Mouse (Mus musculus): ENCODE measurements at regions not wholly inside any gene's neighbourhood (a gene's known extent, or its start where the extent isn't known, plus 50 kb on each side); places are given as distances from the start of the nearest gene placed in this dataset.

GRCm38 (mm10) chr4:153603936-153604335 is 121.3 kb upstream of the Ajap1 start:
- Histone ChIP-seq H3K9ac (ENCODE audit: low read depth, low read length) (no peak overlapping the region), H3K4me3 (ENCODE audit: low read depth, low read length) (no peak overlapping the region), H3K27ac (ENCODE audit: low read length) (no peak overlapping the region), H3K27me3 (ENCODE audit: control insufficient read depth, insufficient read depth, low read depth, low read length) (no peaks in the 10 kb centered on the region), H3K4me1 (ENCODE audit: control insufficient read depth, low read depth, low read length) (no peaks in the 10 kb centered on the region), H3K36me3 (ENCODE audit: control insufficient read depth, insufficient read depth) (no peaks in the 10 kb centered on the region), H3K9me3 (replicated peaks; ENCODE audit: control insufficient read depth, low read length) (peaks cover 2% of the 10 kb centered on the region), H3K4me2 (ENCODE audit: low read depth, low read length) (no peak overlapping the region)
- ATAC-seq (ENCODE audit: low read depth): no peak
- 56% methylated on average over 7 of the region's 7 CpGs for WGBS (ENCODE audit: insufficient replicate concordance)

GRCm38 (mm10) chr4:153604695-153605485 is 122.3 kb upstream of the Ajap1 start:
- Histone ChIP-seq H3K4me3 (ENCODE audit: low read depth, low read length) (no peak overlapping the region), H3K9ac (ENCODE audit: low read depth, low read length) (no peak overlapping the region), H3K27ac (ENCODE audit: low read length) (no peak overlapping the region), H3K4me2 (ENCODE audit: low read depth, low read length) (no peak overlapping the region), H3K4me1 (ENCODE audit: control insufficient read depth, low read depth, low read length) (no peaks in the 10 kb centered on the region), H3K36me3 (ENCODE audit: control insufficient read depth, insufficient read depth) (no peaks in the 10 kb centered on the region), H3K27me3 (ENCODE audit: control insufficient read depth, insufficient read depth, low read depth, low read length) (no peaks in the 10 kb centered on the region), H3K9me3 (replicated peaks; ENCODE audit: control insufficient read depth, low read length) (peaks cover 2% of the 10 kb centered on the region)
- no peak for ATAC-seq (ENCODE audit: low read depth)
- WGBS (ENCODE audit: insufficient replicate concordance): 77% methylated on average over 16 of the region's 16 CpGs

GRCm38 (mm10) chr4:153616058-153616457 is 133.4 kb upstream of the Ajap1 start:
- H3K4me3 ChIP-seq (ENCODE audit: low read depth, low read length): no peak overlapping the region
- H3K27me3 ChIP-seq (ENCODE audit: control insufficient read depth, insufficient read depth, low read depth, low read length): no peaks in the 10 kb centered on the region
- H3K4me2 ChIP-seq (ENCODE audit: low read depth, low read length): no peak overlapping the region
- H3K27ac ChIP-seq (ENCODE audit: low read length): no peak overlapping the region
- 59% methylated on average over 8 of the region's 8 CpGs for whole genome bisulfite sequencing (ENCODE audit: insufficient replicate concordance)
- H3K4me1 ChIP-seq (ENCODE audit: control insufficient read depth, low read depth, low read length): no peaks in the 10 kb centered on the region
- H3K9me3 ChIP-seq (replicated peaks; ENCODE audit: control insufficient read depth, low read length): no peaks in the 10 kb centered on the region; the same call in 1 of the 2 replicates
- H3K36me3 ChIP-seq (ENCODE audit: control insufficient read depth, insufficient read depth): no peaks in the 10 kb centered on the region
- ATAC-seq (ENCODE audit: low read depth): no peak
- H3K9ac ChIP-seq (ENCODE audit: low read depth, low read length): no peak overlapping the region

- H3K9me3 ChIP-seq (replicated peaks; ENCODE audit: control insufficient read depth, low read length): no peaks in the 10 kb centered on the region; the same call in 1 of the 2 replicates
- H3K27ac ChIP-seq (ENCODE audit: low read length): no peak overlapping the region
- H3K4me2 ChIP-seq (ENCODE audit: low read depth, low read length): no peak overlapping the region
- H3K4me1 ChIP-seq (ENCODE audit: control insufficient read depth, low read depth, low read length): no peaks in the 10 kb centered on the region
- WGBS (ENCODE audit: insufficient replicate concordance): 60% methylated on average over 6 of the region's 6 CpGs
- no peak overlapping the region for H3K9ac ChIP-seq (ENCODE audit: low read depth, low read length)
- ATAC-seq (ENCODE audit: low read depth): no peak
- H3K27me3 ChIP-seq (ENCODE audit: control insufficient read depth, insufficient read depth, low read depth, low read length): no peaks in the 10 kb centered on the region
- H3K36me3 ChIP-seq (ENCODE audit: control insufficient read depth, insufficient read depth): no peaks in the 10 kb centered on the region
- H3K4me3 ChIP-seq (ENCODE audit: low read depth, low read length): no peak overlapping the region
Measured at GRCm38 (mm10) chr4:153616938-153617337, 134.3 kb upstream of the Ajap1 start.

GRCm38 (mm10) chr4:153620871-153621270 is 138.3 kb upstream of the Ajap1 start:
- H3K4me2 ChIP-seq (ENCODE audit: low read depth, low read length): no peak overlapping the region
- H3K9ac ChIP-seq (ENCODE audit: low read depth, low read length): no peak overlapping the region
- ATAC-seq (ENCODE audit: low read depth): no peak
- H3K36me3 ChIP-seq (ENCODE audit: control insufficient read depth, insufficient read depth): no peaks in the 10 kb centered on the region
- WGBS (ENCODE audit: insufficient replicate concordance): 59% methylated on average over 5 of the region's 5 CpGs
- no peak overlapping the region for H3K4me3 ChIP-seq (ENCODE audit: low read depth, low read length)
- H3K9me3 ChIP-seq (replicated peaks; ENCODE audit: control insufficient read depth, low read length): no peaks in the 10 kb centered on the region; the same call in 1 of the 2 replicates
- H3K4me1 ChIP-seq (ENCODE audit: control insufficient read depth, low read depth, low read length): no peaks in the 10 kb centered on the region
- no peaks in the 10 kb centered on the region for H3K27me3 ChIP-seq (ENCODE audit: control insufficient read depth, insufficient read depth, low read depth, low read length)
- no peak overlapping the region for H3K27ac ChIP-seq (ENCODE audit: low read length)

- Histone ChIP-seq H3K9me3 (replicated peaks; ENCODE audit: control insufficient read depth, low read length) (no peaks in the 10 kb centered on the region), H3K4me2 (ENCODE audit: low read depth, low read length) (no peak overlapping the region), H3K9ac (ENCODE audit: low read depth, low read length) (no peak overlapping the region), H3K4me1 (ENCODE audit: control insufficient read depth, low read depth, low read length) (no peaks in the 10 kb centered on the region), H3K36me3 (ENCODE audit: control insufficient read depth, insufficient read depth) (no peaks in the 10 kb centered on the region), H3K4me3 (ENCODE audit: low read depth, low read length) (no peak overlapping the region), H3K27me3 (ENCODE audit: control insufficient read depth, insufficient read depth, low read depth, low read length) (no peaks in the 10 kb centered on the region), H3K27ac (ENCODE audit: low read length) (no peak overlapping the region)
- no peak for ATAC-seq (ENCODE audit: low read depth)
- 47% methylated on average over 7 of the region's 7 CpGs for WGBS (ENCODE audit: insufficient replicate concordance)
Measured at GRCm38 (mm10) chr4:153631161-153631560, 148.6 kb upstream of the Ajap1 start.

- ATAC-seq (ENCODE audit: low read depth): no peak
- H3K36me3 ChIP-seq (ENCODE audit: control insufficient read depth, insufficient read depth): no peaks in the 10 kb centered on the region
- H3K4me1 ChIP-seq (ENCODE audit: control insufficient read depth, low read depth, low read length): no peaks in the 10 kb centered on the region
- WGBS (ENCODE audit: insufficient replicate concordance): 74% methylated on average over 5 of the region's 5 CpGs
- H3K27ac ChIP-seq (ENCODE audit: low read length): no peak overlapping the region
- H3K9me3 ChIP-seq (replicated peaks; ENCODE audit: control insufficient read depth, low read length): no peaks in the 10 kb centered on the region
- no peak overlapping the region for H3K9ac ChIP-seq (ENCODE audit: low read depth, low read length)
- H3K27me3 ChIP-seq (ENCODE audit: control insufficient read depth, insufficient read depth, low read depth, low read length): no peaks in the 10 kb centered on the region
- H3K4me2 ChIP-seq (ENCODE audit: low read depth, low read length): no peak overlapping the region
- no peak overlapping the region for H3K4me3 ChIP-seq (ENCODE audit: low read depth, low read length)
Measured at GRCm38 (mm10) chr4:153632056-153632455, 149.4 kb upstream of the Ajap1 start.

GRCm38 (mm10) chr4:153632551-153632950 is 149.9 kb upstream of the Ajap1 start:
- ATAC-seq (ENCODE audit: low read depth): no peak
- WGBS (ENCODE audit: insufficient replicate concordance): 80% methylated on average over 19 of the region's 19 CpGs
- Histone ChIP-seq H3K36me3 (ENCODE audit: control insufficient read depth, insufficient read depth) (no peaks in the 10 kb centered on the region), H3K4me1 (ENCODE audit: control insufficient read depth, low read depth, low read length) (no peaks in the 10 kb centered on the region), H3K9ac (ENCODE audit: low read depth, low read length) (no peak overlapping the region), H3K27me3 (ENCODE audit: control insufficient read depth, insufficient read depth, low read depth, low read length) (no peaks in the 10 kb centered on the region), H3K9me3 (replicated peaks; ENCODE audit: control insufficient read depth, low read length) (no peaks in the 10 kb centered on the region), H3K4me2 (ENCODE audit: low read depth, low read length) (no peak overlapping the region), H3K27ac (ENCODE audit: low read length) (no peak overlapping the region), H3K4me3 (ENCODE audit: low read depth, low read length) (no peak overlapping the region)

GRCm38 (mm10) chr4:153633260-153633659 is 150.6 kb upstream of the Ajap1 start:
- 35% methylated on average over 5 of the region's 5 CpGs for WGBS (ENCODE audit: insufficient replicate concordance)
- H3K27ac ChIP-seq (ENCODE audit: low read length): no peak overlapping the region
- no peak overlapping the region for H3K9ac ChIP-seq (ENCODE audit: low read depth, low read length)
- H3K9me3 ChIP-seq (replicated peaks; ENCODE audit: control insufficient read depth, low read length): no peaks in the 10 kb centered on the region
- H3K4me1 ChIP-seq (ENCODE audit: control insufficient read depth, low read depth, low read length): no peaks in the 10 kb centered on the region
- no peaks in the 10 kb centered on the region for H3K36me3 ChIP-seq (ENCODE audit: control insufficient read depth, insufficient read depth)
- H3K4me3 ChIP-seq (ENCODE audit: low read depth, low read length): no peak overlapping the region
- no peak for ATAC-seq (ENCODE audit: low read depth)
- H3K27me3 ChIP-seq (ENCODE audit: control insufficient read depth, insufficient read depth, low read depth, low read length): no peaks in the 10 kb centered on the region
- no peak overlapping the region for H3K4me2 ChIP-seq (ENCODE audit: low read depth, low read length)

Data from liver, embryonic 16.5 days (tissue).